Mouse (Mus musculus): Measurements from ENCODE around the gene Thbs2.

GRCm38 (mm10) chr17:14718801-14719200, 24.8 kb upstream of the Thbs2 start:
- TF ChIP-seq CTCF (IDR thresholded peaks at IDR 0.05; ENCODE audit: low read depth) (no peak), EP300 (IDR thresholded peaks at IDR 0.05; ENCODE audit: low read depth) (no peak)
